Mouse (Mus musculus) ES-E14 (cell line): ENCODE data around the gene Lrrc56. TPM values are rescaled to one million over a fixed set of nuclear protein-coding genes. Genes with fewer than 3 reads are reported as not detected.

Experiments
- DNase-seq: peaks from one replicate; pipeline ENCODE4 v3.0.0-alpha.2; 2013; ENCODE audit warnings: low read depth, low spot score
- H3K27ac ChIP-seq: 2 replicates; pipeline ENCODE4 v1.5.1; 2012; ENCODE audit warnings: low read depth, mild to moderate bottlenecking, low read length, moderate library complexity, mixed read lengths; ENCODE audit not compliant: poor library complexity, insufficient read depth, severe bottlenecking
- H3K36me3 ChIP-seq: 2 replicates; pipeline ENCODE4 v1.6.1; 2012; ENCODE audit warnings: mild to moderate bottlenecking, low read length, moderate library complexity, mixed read lengths; ENCODE audit not compliant: control insufficient read depth, poor library complexity, insufficient read depth, severe bottlenecking
- H3K4me1 ChIP-seq, 2 experiments: fragments of 150-350 bp in 1 of 2; sonication (generic) in 1 of 2; 2 replicates each; pipeline ENCODE4 v1.6.1; 2012; ENCODE audit warnings: low read length in 2 of 2, mild to moderate bottlenecking in 1 of 2, mixed read lengths in 1 of 2; ENCODE audit not compliant: control insufficient read depth in 2 of 2, insufficient read depth in 2 of 2, poor library complexity in 1 of 2
- H3K4me3 ChIP-seq, 2 experiments: fragments of 150-350 bp in 1 of 2; sonication (generic) in 1 of 2; 2 replicates each; pipeline ENCODE4 v1.5.1; 2012; ENCODE audit warnings: low read length in 2 of 2, low read depth in 1 of 2, mild to moderate bottlenecking in 1 of 2, mixed read lengths in 1 of 2; ENCODE audit not compliant: insufficient read depth in 1 of 2, poor library complexity in 1 of 2, severe bottlenecking in 1 of 2
- H3K9ac ChIP-seq: 2 replicates; pipeline ENCODE4 v1.6.1; 2012; ENCODE audit warnings: low read depth, mild to moderate bottlenecking, low read length, mixed read lengths; ENCODE audit not compliant: poor library complexity, insufficient read depth, severe bottlenecking
- H3K9me3 ChIP-seq: fragments of 150-350 bp; sonication (generic); 2 replicates; pipeline ENCODE4 v1.6.1; 2012; ENCODE audit warnings: low read depth, mild to moderate bottlenecking, low read length; ENCODE audit not compliant: control insufficient read depth, insufficient read depth
- CHD2 ChIP-seq: IDR thresholded peaks from 2 replicates; pipeline ENCODE4 v1.6.1; 2014; ENCODE audit warnings: mild to moderate bottlenecking, low read depth, low read length, inconsistent platforms
- HCFC1 ChIP-seq: IDR thresholded peaks from 2 replicates; pipeline ENCODE4 v1.6.1; 2012; ENCODE audit warnings: low read length, inconsistent platforms, borderline replicate concordance; ENCODE audit not compliant: insufficient read depth
- MAFK ChIP-seq: IDR thresholded peaks from 2 replicates; pipeline ENCODE4 v1.6.1; 2014; ENCODE audit warnings: mild to moderate bottlenecking, low read depth, low read length, inconsistent platforms; ENCODE audit not compliant: insufficient read depth
- ZC3H11A ChIP-seq: IDR thresholded peaks from 2 replicates; pipeline ENCODE4 v1.6.1; 2012; ENCODE audit warnings: low read depth, mild to moderate bottlenecking, inconsistent platforms, low read length, borderline replicate concordance
- ZNF384 ChIP-seq: IDR thresholded peaks from 2 replicates; pipeline ENCODE4 v1.6.1; 2012; ENCODE audit warnings: low read depth, low read length, inconsistent platforms
- in situ Hi-C, 2 experiments: fragments of 600-800 bp; cut with MboI; formaldehyde crosslinking; loops; one replicate each; pipeline ENCODE4 v1.15.1; 2025; ENCODE audit warnings: low sequenced_read_pairs in 2 of 2, inconsistent platforms in 1 of 2; ENCODE audit not compliant: unreplicated experiment in 2 of 2
- total RNA-seq: library from RNA; depleted of rRNA; stranded (reverse); fragments of 300-350 nt; gene quantifications from 2 replicates; pipeline ENCODE4 v1.2.3, GENCODE M21; 2012

Lrrc56 gene
- total RNA-seq, 1 experiment, result 3.3 TPM

DNA sequence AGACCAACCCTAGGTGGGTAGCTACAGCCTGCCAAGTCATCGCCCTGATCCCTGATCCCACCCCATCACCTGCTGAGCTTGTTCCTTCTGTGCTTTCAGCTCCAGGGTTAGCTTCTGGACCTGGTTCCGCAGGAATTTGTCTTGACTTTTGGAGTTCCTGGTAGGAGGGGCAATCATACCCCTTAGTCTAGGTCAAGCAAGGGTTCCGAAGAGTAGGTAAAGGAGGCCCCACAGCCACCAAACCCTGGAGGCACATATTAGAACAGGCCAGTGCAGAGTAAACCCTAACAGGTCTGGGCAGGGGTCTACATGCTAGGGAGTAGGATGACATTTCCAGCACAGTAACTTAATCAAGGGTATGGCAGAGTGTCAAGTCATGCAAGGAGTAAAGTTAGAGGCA, 19.2 kb downstream of the Lrrc56 start:
- Histone ChIP-seq H3K9ac (no peak overlapping the region), H3K9me3 (no peaks in the 10 kb centered on the region), H3K36me3 (peaks cover 12% of the 10 kb centered on the region; the same call in 1 of the 2 replicates), H3K27ac (no peak overlapping the region), H3K4me3 (no peak overlapping the region), H3K4me1 (peaks cover 3 to 32% of the 10 kb centered on the region in 2 experiments; a peak in 3 of 4 replicates)
- TF ChIP-seq ZC3H11A (no peak), HCFC1 (no peak), ZNF384 (no peak), CHD2 (no peak), MAFK (no peak)
- in situ Hi-C loops, result no loop called here
- no peak for DNase-seq

DNA sequence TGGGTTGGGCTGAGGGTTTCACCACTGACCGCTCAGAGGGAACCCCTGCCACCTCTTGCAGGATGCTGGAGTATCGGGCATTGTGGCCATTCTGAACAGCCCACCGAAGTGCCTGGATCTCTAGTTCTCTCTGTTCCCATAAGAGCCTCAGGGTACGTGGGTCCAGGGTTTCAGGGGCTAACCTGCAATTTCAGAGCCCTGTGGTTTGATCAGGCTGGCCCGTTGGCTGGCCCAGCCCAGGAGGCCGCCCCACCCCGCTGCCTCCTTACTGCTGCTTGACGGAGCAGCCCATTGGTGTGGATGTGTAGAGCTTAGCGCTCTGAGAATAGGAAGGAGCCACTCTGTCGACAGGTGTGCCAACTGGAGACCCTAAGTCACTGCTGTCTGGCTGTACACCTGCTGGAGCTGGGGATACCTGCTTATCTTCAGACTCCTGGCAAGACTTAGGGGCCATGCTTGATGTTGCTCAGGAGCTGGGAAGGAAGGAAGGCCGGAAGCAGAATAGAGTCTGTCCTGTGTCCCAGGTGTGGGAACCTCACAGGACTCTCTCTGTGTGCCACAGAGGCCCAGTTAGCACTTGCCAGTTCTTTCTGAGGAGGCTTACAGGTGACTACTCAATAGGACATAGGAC, 19.8 kb downstream of the Lrrc56 start, which contains the start of gene Lmntd2:
Gene Lmntd2, minus strand, starts transcription at position 476 of the 631 bp plus-strand sequence.
- peaks cover 3 to 35% of the 10 kb centered on the region in 2 experiments; a peak in 3 of 4 replicates for H3K4me1 ChIP-seq
- H3K9ac ChIP-seq, result peak within 1 kb of the TSS; percentile 75
- no peaks in the 10 kb centered on the region for H3K9me3 ChIP-seq
- TF ChIP-seq ZNF384, result no peak
- no peak for TF ChIP-seq HCFC1
- no peak for TF ChIP-seq MAFK
- no peak for TF ChIP-seq ZC3H11A
- no peak for TF ChIP-seq CHD2
- in situ Hi-C loops, result no loop called here
- peaks cover 17% of the 10 kb centered on the region; the same call in 1 of the 2 replicates for H3K36me3 ChIP-seq
- DNase-seq, result no peak
- H3K4me3 ChIP-seq, result peak within 1 kb of the TSS; percentile 70 to 99
- peak within 1 kb of the TSS; percentile 95 for H3K27ac ChIP-seq

DNA sequence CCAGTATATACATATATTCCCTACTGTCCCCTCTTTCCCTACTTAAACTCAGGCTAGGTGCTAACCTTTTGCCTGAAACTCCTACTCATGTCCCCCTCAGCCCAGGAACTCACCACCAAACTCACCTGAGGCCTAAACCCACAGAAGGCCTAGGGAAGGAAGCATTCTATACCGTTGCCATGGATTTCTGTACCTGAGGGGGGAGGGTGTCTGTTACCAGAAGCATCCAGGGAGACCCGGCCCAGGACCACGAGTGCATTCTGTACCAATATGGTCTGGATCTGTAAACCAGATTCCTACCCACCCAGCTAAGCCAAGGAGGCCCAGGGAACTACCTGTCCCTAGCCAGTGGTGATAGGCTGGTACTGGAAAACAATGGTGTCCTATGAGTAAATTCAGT, 20.4 kb downstream of the Lrrc56 start:
- Histone ChIP-seq H3K4me1 (peaks cover 3 to 36% of the 10 kb centered on the region in 2 experiments; a peak in 3 of 4 replicates), H3K36me3 (peaks cover 18% of the 10 kb centered on the region), H3K27ac (no peak overlapping the region; the same call in 1 of the 2 replicates), H3K9ac (no peak overlapping the region), H3K9me3 (no peaks in the 10 kb centered on the region), H3K4me3 (no peak overlapping the region)
- TF ChIP-seq ZNF384 (no peak), CHD2 (no peak), HCFC1 (no peak), ZC3H11A (no peak), MAFK (no peak)
- in situ Hi-C loops, result no loop called here
- DNase-seq, result no peak

GRCm38 (mm10) chr7:141215101-141215879, 21.3 kb downstream of the Lrrc56 start, which contains the start of gene Rassf7:
Gene Rassf7, plus strand, starts transcription at chr7:141215860.
- Histone ChIP-seq H3K9me3 (no peaks in the 10 kb centered on the region), H3K4me1 (peaks cover 3 to 36% of the 10 kb centered on the region in 2 experiments; a peak in 3 of 4 replicates), H3K36me3 (peaks cover 18% of the 10 kb centered on the region), H3K27ac (peak within 1 kb of the TSS; percentile 95), H3K4me3 (peak within 1 kb of the TSS; percentile 89 to 99), H3K9ac (peak within 1 kb of the TSS; percentile 85)
- in situ Hi-C loops, result no loop called here
- peak; percentile 30; the same call in 1 of the 2 replicates for TF ChIP-seq CHD2
- no peak for TF ChIP-seq ZNF384
- peak; percentile 40; the same call in 1 of the 2 replicates for TF ChIP-seq HCFC1
- DNase-seq, result peak; percentile 99
